Mouse (Mus musculus) liver, adult 10 weeks (tissue): Measurements from ENCODE around the gene Dmac2. TPM values are rescaled to one million over a fixed set of nuclear protein-coding genes. Genes with fewer than 3 reads are reported as not detected.

Experiments
- polyA plus RNA-seq: library from polyadenylated mRNA; stranded (reverse); fragments of 350-450 nt; fragmentation: Illumina TruSeq; extraction: RNeasy Lipid Tissue Mini Kit (QIAGEN cat#74804); gene quantifications from one replicate; pipeline ENCODE4 v1.2.3, GENCODE M21; 2014; ENCODE audit warnings: low read depth, low replicate concordance

Gene Dmac2
- 21.7 TPM for polyA plus RNA-seq

DNA sequence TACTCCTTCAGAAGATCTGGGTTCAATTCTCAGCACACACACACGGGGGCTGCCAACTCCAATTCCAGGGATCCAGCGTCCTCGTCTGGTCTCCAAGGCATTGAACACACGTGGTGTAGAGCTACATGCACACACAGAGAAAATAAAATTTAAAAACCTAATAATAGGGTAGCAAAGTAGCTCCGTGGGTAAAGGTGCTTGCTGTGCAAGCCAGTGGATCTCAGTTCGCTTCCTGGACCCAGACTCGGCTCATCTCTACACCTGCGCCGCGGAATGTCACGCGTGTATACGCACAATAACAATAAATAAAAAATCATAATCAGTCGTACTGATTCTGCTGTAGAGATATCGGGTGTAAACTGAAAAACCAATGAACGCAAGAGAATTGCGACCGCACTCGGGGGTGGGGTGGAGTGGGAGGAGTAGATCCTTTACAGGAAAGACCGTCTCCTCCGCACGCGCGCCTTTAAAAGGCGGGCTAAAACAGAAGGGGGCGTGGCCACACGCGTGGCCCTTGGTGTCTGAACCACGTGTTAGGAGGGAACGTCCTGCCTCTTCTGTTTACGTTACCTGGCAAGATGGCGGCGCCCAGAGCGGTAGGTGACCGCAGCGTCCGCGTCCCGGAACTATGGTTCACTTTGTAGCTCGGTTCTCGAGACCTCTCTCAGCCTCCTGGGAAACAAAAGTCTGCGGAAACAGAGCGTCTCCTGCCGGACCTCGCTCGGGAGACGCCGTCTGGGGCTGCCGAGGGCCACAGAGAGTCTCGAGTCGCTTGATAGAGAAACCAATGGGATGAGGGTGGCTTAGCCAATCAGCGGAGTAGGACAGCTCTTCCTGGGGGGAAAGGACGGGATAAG is at the start of gene Dmac2:
Gene Dmac2 (plus strand): TSS at position 550 of the 857 bp plus-strand sequence.

DNA sequence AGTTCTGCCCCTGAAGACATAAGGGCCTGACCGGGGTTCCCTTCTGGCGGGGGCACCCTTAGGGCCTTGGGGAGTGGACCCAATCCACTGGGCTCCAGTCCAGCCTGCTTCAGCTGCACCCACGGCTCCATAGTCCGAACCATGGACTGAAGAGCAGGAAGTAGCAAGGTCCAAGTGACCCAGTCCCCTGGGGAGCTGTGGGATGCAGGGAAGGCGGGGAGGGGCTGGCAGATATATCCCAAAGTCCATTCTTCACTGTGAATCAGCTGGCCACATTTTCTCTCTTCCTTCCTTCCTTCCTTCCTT is 3.6 kb upstream of the Dmac2 start, which contains the start of gene Erich4:
Gene Erich4 (minus strand): TSS at position 187 of the 306 bp plus-strand sequence.

GRCm38 (mm10) chr7:25626509-25627430 is 7.6 kb downstream of the Dmac2 start, which contains the start of gene B3gnt8:
B3gnt8 (plus strand) TSS chr7:25626654.

DNA sequence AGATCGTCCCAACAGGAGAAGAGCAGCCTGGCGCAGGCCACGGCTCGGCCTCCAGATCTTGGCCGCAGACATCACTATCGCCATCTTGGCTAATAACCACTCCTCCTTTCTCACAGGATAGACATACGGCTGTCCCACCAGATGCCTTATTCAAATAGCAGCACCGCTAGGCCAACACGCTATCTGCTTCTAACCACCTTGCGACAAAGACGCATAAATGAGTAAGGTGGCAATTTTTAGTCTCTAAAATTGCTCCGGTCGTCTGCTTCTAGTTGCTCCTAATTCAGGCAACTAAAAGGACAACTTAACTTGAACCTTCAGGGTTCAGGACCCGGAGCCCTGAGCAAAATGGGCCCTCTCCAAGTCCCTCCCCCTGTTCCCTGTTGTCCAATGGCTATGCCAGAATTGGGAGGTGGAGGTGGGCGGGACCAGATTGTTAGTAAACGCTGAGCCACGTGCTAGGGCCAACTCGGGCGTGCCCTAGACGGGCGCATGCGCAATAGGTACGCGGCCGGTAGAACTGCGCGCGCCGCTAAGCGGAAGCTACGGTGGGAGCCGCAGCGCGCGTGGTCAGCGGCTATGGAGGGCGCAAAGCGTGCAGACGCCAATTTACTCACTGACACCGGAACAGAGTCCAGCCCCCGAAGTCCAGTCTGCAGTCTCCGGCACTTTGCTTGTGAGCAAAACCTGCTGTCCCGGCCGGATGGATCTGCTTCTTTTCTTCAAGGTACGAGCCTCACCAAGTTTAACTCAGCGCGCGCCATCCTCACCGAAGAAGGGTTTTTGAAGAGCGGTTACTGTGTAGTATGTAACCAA is 39.7 kb downstream of the Dmac2 start, which contains the start of the genes Bckdha and Exosc5:
Gene Bckdha (minus strand): TSS at position 325 of the 816 bp plus-strand sequence.
Gene Exosc5 (plus strand): TSS at position 508 of the 816 bp plus-strand sequence.

GRCm38 (mm10) chr7:25674719-25675300 is 55.6 kb downstream of the Dmac2 start, which contains the start of gene Tmem91:
Tmem91 (minus strand) TSS chr7:25675166.

Other genes with a start within 250 kb of the Dmac2 start
- gene Cnfn, start 249.7 kb upstream of the Dmac2 start, polyA plus RNA-seq = not detected
- 0.69 TPM for gene Lipe, start 220.7 kb upstream of the Dmac2 start, polyA plus RNA-seq
- gene Cxcl17, start 206.5 kb upstream of the Dmac2 start, polyA plus RNA-seq = not detected
- gene Ceacam1, start 141.8 kb upstream of the Dmac2 start, polyA plus RNA-seq = 193 TPM
- gene Ceacam2, start 79.6 kb upstream of the Dmac2 start, polyA plus RNA-seq = not detected
- not detected for gene Erich4, start 3.5 kb upstream of the Dmac2 start, polyA plus RNA-seq
- gene B3gnt8, start 7.2 kb downstream of the Dmac2 start, polyA plus RNA-seq = not detected
- 1.8 TPM for gene Bckdha, start 39.6 kb downstream of the Dmac2 start, polyA plus RNA-seq
- 1.1 TPM for gene Exosc5, start 39.8 kb downstream of the Dmac2 start, polyA plus RNA-seq
- gene Tmem91, start 55.8 kb downstream of the Dmac2 start, polyA plus RNA-seq = not detected
- not detected for gene B9d2, start 61.4 kb downstream of the Dmac2 start, polyA plus RNA-seq
- gene Tgfb1, start 67.6 kb downstream of the Dmac2 start, polyA plus RNA-seq = 1.1 TPM
- gene Ccdc97, start 99.7 kb downstream of the Dmac2 start, polyA plus RNA-seq = 1.7 TPM
- gene Hnrnpul1, start 135.3 kb downstream of the Dmac2 start, polyA plus RNA-seq = 22.5 TPM
- gene Axl, start 169.3 kb downstream of the Dmac2 start, polyA plus RNA-seq = 7.3 TPM
- not detected for gene Cyp2s1, start 197.5 kb downstream of the Dmac2 start, polyA plus RNA-seq